Mouse (Mus musculus) forelimb bud, embryonic 11.5 days (tissue): Measurements from ENCODE around the gene Ston1.

Experiments used
- DNase-seq: peaks from one replicate; pipeline ENCODE4 v3.0.0-alpha.2; 2012; ENCODE audit warnings: low read depth, low spot score

Ston1 gene

DNA sequence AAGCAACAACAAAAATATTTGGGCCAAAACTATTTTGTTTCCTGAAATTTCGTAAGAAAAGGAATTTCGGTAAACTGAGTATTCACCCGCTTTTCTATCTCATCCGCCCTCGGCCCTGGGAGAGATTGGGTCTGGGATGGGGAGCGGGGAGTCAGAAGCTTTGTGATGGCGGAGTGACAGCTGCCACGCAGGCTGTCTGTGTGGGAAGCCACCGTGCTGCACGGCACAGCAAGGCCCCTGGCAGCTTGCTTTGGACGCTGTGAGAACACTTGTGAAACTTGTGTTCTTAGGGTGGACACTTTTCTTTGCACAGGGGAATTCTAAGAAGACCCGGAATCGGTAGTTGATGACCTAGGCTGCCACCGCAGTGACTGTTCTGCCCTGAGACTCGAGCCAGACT is 10.1 kb upstream of the Ston1 start:
- DNase-seq, result no peak

DNA sequence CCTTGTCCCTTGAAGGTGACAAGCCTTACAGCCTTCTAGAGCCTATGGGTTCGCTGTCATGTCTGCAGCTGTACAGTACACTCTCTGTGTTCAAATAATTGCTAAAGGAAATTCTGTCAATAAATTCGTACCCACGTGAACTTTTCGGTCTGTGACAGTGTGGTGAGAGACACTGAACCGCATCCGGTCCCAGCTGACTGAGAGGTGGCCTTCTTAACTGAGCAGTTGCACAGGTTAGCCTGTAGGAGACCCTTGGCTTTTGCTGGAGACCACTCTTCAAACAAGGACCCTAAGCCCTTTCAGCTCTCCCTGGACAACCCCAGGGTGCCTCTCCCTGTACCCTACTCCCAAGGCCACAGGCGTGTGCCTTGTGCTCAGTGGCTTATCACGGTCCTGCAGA is 9.3 kb upstream of the Ston1 start:
- DNase-seq, result no peak

DNA sequence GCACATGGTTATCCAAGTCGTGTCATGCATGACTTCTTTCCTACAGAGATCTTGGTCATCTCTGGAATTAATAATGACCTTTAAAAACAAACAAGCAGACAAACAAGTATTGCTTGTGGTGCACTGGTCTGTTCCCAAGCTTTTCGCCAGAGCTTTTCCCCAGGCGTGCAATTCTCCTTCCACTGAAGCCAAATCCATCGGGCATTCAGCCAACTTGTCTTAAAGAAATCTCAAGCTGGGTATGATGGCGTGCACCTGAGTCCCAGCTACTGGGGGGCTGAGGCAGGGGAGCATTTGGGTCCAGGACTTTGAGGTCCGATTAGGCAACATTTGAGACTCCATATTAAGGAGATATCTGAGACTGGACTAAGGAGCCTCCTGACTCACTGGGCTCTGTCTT is 7.2 kb upstream of the Ston1 start:
- DNase-seq, result no peak

DNA sequence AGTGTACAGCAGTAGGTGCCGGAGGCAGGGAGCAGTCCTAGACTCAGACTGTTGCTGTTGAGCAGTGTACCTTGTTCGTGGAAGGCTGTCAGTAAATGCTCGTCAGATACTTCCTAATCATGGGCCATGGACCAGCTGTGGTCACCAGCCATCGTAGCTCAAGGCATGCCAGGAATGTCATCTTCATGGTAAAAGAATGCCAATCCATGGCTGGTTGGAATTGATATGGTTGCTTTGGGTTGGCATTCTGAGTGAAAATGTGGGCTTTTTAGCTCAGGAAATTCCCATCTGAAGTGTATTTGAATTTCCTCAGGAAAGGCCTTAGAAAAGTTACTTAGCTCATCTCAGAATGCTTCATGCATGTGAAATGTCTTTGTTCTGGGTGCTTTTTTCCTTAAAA is 2.4 kb upstream of the Ston1 start:
- no peak for DNase-seq

DNA sequence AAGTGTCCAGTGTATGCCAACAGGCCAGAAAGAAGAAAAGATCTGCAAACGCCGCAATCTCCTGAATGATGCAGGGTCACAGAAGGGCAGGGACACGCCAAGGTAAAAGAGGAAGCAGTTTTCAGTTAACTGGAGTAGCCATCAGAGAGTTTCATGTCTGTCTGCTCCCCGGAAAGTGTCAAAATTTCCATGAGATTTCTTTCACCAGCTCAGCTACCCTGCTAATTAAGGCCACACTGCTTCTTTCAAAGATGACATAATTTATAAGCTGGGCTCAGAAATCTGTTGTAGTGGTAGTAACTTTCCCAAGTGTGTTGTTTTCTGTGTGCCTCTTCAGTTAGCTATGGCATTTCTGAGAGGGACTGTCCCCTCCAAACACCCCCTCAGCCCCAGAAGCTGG is 1.4 kb upstream of the Ston1 start:
- DNase-seq, result no peak

DNA sequence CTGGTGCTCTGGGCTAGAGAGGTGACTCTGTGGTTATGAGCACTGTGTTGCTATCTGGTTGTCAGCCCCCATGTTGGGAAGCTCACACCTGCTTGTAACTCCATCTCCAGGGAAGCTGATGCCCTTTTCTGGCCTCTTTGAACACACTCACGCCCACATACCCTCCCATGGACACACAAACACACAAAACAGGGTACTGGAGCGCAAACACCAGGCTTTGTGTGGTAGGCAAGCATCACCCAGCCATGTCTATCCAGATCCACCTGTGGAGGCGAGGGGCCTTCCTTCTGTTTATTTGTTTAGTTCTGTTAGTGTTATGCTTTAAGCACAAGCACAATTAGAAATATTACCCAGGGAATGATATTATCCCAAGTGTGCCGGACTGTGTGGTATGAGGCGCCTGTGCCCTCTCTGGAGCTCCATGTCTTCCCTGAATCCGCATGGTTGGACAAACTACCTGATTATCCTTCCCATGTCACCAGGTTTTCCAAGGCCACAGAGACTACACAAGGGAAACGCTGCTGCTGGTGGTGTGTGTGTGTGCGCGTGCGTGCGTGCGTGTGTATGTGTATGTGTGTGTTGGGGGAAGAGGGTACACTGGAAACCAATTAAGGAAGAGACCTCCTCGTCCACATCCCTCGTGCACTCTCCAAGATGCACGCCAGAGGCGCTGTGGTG is 801 bp upstream of the Ston1 start:
- DNase-seq, result no peak

DNA sequence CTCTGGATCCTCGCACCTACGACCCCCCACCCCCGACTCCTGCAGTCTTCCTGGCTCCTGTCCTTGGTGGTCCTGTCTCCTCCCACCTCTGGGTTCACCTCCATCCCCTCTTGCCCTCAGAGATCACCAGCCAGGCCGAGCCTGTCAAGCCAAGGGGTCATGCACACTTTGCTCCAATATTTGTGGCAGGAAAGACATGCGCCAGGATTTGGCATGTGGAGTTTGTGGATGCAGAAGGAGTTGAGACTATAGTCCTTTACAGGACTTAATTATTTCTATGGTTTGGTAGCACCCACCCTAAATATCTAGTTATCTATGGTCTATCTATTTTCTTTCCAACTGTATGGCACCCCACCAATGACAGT is 554 bp downstream of the Ston1 start:
- DNase-seq, result no peak

DNA sequence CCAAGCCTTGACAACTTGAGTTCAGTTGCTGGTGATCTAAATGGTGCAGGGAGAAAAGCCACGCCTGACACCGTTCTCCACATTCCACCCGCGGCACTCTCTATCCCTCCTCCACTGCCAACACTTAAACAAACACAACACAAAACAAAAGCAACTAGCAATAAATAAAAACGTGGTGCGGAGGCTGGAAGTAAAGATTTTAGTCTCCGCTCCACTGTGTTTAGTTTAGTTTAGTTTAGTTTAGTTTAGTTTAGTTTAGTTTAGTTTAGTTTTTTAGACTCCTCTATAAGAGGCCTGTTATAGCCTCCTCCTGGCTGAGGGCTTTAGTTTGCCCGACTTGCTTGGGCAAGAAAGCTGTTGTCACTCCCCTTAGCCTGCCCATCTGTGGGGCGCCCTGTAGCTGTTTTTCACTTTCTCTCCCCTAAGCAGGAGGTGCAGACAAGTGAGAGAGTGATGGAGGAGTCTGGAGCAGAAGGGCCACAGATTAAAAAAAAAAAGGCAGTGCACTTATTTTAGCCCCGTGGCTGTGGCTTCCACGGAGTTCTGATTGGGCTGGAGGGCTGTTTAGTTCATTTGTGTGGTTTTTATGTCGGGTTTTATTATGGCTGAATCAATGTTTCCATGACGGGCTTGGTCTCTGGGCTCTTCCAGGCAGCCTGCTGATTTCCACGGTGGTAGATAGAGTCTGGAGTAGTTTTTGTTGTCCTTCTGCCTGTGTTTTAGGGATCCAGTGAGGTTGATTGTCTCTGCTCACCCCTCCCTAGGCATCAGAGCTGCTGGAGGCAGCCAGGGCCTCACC is 1.3 kb downstream of the Ston1 start:
- DNase-seq, result no peak

DNA sequence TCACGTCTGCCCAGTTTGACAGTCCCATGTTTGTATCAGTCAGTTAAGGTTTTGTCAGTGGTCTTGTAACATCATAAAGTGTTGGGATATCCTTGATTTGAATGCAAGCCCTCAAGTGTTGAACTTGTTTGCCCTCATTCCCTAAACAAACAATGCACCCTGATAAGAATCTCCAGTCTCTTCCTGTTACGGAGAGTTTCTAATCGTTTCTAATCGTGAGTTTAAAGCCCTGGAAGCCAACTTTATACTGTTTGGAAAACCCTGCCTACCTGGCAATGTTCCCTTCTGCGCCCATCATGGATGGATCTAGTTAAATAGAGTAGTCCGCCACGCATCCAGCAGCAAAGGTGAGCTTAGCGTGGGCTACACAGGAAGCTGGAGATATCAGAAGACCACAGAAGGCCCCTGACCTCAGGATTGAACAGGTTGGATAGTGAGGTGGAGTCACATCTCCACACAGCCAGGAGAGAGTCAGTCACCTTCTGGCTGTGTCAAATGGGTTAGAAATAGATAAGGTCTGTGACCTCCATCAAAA is 3.1 kb downstream of the Ston1 start:
- DNase-seq, result no peak

DNA sequence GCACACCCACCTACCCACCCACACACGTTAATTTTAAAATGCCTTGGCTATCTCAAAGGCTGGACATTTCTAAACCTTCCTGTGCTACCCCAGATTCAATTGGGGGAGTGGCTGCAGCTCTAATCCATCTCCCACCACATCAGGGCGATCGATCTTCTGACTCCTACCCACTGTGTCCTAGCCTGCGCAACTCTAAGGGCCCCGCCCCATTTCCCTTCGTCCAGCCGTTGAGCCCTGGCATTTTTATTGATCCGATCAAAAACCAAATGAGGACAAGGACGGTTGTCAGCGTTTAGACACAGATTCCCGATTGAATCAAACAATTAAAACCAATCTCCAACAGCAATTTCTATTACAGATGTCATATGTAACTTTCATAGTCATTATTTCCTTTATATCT is 6.5 kb downstream of the Ston1 start:
- no peak for DNase-seq

DNA sequence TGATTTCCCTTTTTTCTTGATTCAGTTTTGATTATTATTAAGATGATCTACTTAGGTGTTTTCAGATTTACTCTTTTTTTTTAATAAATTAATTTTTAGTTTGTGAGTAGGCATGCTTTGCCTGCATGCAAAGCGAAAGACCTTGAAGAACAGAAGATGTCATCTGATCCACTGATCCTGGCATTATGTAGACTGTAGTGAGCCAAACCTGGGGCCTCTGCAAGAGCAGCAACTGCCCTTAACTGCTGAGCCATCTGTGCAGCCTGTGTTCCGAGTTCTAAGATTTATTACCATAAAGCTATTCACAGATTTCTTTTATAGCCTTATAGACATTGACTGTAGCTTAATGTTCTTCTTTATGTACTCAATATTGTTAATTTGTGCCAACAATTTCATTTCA is 8.6 kb downstream of the Ston1 start:
- DNase-seq, result no peak

DNA sequence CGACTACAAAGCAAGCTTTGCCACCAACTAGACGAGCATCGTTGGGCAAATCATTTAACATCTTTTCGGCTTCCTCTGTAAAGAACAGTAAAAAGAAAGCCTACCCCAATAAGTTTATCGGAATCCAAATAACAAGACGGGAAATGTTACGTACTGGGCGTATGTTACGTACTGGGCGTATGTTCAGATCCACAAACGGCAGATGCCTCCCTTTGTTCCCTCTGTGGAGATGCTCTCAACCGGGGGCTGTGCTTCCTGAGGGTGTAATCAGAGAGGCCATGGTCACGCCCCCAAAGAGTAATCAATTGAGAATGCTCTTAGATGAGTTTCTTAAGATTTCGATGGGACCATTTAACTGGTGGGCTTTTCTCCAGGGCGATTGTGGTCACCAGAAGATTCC is 11.9 kb downstream of the Ston1 start:
- no peak for DNase-seq

DNA sequence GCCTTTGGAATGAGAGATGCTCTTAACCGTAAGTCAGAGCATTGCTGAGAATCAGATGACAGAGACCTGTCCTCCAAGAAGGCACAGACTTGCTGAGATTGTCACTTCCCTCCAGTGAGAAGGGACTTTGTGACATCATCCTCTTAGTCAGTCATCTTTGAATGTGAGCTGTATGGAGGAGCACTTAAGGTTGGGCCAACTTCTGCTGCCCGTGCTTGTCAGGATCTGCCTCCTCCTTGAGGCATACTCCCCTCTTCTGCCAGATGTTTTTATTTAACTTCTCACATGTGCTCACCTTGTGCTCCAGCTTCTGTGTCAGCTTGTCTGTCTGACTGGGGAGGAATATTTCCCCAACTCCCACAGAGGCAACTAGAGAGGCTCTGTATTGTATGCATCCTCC is 13.6 kb downstream of the Ston1 start:
- no peak for DNase-seq

DNA sequence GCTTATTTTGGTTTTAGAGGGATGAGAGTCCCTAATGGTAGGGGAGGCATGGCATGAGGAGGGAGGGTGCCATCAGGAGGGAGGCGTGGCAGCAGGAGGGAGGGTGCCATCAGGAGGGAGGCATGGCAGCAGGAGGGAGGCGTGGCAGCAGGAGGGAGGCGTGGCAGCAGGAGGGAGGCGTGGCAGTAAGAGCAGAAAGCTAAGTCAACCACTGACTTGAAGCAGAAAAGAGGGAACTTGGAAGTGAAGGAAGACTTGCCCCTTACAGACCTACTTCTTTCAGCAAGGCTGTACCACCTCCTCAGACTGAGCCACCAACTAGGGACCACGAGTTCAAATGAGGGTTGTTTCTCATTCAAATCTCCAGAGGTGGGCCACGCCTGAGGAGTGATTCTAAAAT is 15.7 kb downstream of the Ston1 start:
- no peak for DNase-seq

DNA sequence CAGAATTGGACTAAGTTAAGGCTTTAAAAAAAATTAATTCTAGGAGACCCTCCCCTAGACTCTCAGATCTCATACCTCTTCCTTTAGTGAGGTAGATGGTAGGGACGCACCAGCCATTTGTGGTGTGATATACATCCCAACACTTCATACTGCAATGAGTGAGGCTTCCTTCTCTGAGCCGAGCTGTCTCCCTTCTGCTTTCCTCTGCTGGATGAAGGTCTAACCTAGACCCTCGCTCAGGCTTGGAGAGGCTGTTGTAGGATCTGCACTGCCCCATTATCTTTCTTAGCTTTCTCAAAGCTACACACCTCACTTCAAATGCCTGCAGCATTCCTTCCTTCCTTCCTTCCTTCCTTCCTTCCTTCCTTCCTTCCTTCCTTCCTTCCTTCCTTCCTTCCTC is 16.2 kb downstream of the Ston1 start:
- no peak for DNase-seq

DNA sequence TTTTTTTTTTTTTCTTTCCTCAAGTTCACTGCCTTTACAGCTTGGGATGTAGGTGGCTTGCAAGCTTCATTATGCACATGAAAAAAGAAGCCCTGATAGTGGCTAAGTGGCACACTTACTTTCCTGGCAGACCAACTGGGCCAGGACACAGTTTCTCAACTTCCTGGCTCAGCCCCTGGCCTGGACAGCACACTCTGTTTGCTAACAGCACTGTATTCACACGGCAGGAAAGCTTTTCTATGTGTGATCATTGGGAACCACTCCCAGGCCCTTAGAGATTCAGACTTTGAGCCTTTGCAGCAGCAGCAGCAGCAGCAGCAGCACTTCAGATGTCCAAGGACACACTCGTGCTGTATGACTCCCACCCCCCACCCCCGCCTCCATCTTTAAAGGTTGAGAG is 16.8 kb downstream of the Ston1 start:
- DNase-seq, result no peak

DNA sequence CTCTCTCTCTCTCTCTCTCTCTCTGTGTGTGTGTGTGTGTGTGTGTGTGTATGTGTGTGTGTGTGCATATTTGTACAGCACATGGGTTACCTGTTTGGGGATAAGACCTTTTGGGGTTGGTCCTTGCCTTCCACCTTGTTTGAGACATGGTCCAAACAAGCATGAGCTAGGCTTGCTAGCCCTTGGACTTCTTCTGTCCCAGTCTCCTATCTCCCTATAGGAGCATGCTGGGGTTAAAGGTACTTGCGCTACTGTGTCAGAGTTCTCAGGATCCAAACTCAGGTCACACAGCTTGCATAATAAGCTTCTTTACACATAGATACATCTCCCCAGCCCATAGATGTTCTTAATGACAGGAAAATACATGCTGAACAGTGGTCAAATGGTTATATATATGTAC is 17.2 kb downstream of the Ston1 start:
- DNase-seq, result no peak

DNA sequence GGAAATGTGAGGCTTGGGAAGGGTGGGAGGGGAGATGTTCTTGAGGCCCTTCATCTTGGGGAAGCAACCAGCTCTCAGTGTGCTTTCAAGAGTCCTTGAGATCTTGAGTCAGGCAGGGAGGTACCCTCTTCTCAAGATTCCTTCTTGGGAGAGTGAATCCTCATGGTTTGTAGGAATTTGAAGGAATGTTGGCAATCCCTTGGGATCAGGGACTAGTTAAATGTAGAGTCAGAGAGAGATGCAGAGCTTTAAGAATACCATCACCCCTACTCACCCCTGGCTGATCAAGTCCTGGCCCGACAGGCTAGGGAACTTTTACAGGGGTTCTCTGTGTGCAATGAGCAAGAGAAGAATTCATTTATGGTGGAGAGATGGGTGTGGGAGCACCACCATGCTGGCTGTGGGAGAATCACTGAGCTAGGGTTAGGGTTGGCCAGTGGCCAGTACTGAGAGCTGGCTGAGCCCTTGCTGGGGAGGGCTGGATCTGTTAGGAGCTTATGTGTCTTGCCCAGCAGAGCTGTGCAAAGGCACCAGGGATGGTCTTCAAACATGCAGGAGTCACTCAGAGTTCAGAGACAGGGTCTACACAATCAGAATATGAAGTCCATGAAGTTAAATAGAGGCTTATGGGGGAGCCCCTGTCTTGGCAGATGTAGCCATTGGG is 18.1 kb downstream of the Ston1 start:
- DNase-seq, result no peak

DNA sequence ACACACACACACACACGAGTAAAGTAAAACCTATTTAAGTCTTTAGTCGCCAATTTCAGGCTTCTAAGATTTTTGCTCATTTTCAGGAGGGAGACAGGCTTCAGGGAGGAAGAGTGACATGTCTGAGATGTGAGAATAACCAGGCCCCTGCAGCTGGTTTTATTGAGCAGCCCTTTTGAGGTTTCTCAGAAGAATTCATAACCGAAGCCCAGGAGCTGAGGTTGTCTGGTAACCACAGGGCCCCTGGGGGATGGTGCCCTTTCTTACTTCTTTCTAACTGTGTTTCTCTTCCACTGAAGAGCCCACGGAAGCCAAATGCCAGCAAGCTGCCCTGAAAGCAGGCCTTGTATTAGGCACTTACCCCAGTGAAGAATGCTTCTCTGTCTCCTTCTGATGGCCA is 23.5 kb downstream of the Ston1 start:
- no peak for DNase-seq

DNA sequence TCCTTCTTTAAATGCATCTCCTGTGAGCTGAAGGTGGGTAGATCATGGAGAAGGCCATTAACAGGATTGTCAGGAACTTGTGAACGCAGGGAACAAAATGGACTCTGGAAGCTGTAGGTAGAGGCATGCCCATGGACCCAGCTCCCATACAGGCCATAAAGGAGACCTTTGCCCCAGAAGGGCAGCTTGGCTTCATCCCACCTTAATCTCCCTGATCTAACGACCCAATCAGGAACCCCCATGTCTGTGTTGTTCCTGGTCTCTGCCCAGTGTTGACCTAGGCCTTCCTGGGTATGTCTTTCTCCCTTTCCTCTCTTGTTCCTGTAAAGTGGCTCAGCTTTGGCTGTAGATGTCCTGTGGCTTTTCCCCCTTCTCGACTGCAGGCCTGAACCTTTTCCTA is 23.9 kb downstream of the Ston1 start:
- no peak for DNase-seq

DNA sequence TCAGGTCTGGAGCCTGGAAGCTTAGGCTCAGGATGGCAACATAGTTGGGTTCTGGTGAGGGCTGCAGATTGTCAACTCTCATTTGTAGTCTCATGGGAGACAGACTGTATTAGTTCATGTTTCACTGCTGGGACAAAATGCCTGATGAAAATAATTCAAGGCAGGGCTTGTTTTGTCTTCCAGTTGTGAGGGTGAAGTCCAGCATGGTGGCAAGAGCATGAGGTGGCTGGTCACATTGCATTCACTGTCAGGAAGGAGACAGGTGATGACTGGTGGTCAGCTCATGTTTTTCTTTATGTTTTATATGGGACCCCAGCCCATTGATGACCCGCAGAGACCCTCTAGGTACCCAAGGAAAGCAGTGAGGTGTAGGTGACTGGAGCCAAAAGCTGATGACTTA is 25.2 kb downstream of the Ston1 start:
- DNase-seq, result no peak

DNA sequence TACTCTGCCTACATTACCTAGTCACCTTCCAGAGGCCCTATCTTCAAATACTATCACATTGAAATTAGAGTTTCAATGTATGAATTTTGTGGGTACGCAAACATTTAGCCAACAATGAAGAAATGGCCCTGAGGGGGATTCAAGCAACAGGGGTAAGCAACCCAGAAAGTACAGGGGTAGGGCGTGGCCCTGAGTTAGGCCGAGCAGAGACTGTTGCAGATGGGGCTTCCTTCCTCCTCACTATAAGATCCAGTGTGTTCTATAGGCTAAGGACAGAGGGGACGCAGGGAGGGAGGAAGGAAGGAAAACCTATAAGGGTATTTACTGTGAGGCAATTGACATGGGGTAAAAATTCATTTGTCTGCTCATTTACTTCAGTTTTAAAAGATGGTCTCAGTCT is 26.9 kb downstream of the Ston1 start:
- no peak for DNase-seq

DNA sequence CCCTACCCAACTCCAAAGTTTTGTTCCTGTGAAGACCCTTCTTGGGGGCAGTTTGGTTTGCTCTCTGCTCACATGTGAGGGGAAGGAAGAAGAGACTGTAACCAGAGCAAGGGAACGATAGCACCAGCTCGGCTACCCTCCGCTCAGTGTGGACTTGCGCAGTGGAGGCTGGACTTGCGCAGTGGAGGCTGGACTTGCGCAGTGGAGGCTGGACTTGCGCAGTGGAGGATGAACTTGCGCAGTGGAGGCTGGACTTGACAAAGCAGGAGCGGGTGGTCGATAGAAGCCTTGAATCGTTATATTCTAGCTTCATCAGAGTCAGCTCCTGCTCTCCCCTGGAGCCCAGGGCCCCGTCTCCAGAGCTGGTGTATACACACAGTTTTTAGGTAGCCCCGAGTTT is 27.9 kb downstream of the Ston1 start:
- DNase-seq, result no peak
